Mouse (Mus musculus) frontal cortex, postnatal 25 days (tissue): ENCODE data around the gene Arrdc5.
A peak's percentile ranks its signal among the peaks of the same experiment; 100 is the strongest.

ENCODE experiments used
- DNase-seq, 2 experiments: peaks; one replicate each; pipeline ENCODE4 v3.0.0; 2022; ENCODE audit warnings: low spot score in 2 of 2

Arrdc5 gene

DNA sequence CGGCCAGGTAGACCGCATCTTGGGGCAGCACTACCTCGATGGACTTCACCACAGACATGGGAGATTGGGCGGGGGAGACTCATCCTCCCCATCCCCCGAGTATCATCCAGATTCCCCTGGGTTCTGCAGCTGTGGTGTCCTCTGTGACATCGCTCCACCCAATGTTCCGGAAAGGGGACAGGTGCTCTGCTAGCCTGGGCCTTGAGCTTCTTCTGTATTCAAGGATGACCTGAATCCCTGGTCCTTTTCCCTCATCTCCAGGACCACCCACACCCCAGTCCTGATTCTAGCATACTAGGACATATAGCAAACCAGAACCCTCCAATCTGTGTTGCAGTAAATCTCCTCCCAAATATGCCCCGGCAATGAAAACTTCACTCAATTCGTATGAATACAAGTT, at the start of gene Arrdc5:
Arrdc5 (minus strand) TSS at position 101 of the 400 bp plus-strand sequence.
- no peak for DNase-seq

DNA sequence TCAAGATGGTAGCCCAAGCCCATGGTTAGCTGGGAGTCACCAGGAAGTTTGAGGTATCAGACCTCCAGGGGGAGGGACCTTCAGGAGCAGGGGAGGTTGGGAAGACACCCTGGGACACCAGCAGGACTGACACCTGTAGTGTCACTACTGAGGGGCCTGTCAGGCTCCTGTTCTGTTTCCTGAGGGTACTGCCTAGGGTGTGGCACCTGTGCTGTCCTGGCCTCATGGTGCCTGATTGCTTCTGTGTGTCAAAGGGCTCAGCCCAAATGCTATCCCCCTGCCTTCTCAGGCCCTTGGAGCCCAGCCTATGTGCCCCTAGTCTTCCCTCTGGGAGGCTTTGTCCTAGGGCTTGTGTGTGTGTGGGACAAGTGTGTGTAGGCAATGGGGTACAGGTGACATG, 48.5 kb upstream of the Arrdc5 start:
- DNase-seq = no peak

DNA sequence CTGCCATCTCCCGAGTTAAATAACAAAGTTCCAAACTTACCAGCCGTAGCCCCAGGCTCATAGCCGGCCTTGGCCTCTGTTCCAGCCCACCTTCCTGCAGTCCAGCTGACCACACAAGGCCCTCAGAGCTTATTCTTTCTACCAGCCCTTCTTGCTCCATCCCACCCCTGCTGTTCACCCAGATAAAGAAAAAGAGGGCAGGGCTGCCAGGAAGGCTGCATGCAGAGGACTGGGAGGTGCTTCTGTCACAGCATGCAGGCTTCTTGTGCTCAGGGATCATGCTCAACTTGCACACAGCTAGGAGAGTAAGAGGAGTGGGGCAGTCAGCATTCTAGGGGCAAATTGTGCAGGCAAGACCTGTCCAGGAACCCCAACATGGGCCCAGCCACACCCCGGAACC, 48.0 kb upstream of the Arrdc5 start:
- DNase-seq = no peak

DNA sequence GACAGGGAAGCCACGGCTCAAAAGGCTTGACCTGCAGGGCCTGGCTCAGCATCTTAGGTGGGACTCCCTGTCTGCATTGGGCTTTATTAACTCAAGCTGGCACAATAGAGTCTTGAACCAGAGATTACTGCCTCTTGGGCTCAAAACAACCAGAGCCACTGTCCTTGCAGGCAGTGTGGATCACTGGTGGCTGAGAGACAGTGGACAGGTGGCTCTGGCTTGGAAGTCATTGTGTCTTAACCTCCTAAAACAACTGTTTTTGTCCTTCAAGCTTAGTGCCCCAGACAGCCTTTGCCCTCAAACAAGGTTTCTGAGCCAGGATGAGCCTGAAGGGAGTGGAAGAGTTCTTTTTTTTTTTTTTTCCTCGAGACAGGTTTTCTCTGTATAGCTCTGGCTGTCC, 45.3 kb upstream of the Arrdc5 start:
- no peak for DNase-seq

DNA sequence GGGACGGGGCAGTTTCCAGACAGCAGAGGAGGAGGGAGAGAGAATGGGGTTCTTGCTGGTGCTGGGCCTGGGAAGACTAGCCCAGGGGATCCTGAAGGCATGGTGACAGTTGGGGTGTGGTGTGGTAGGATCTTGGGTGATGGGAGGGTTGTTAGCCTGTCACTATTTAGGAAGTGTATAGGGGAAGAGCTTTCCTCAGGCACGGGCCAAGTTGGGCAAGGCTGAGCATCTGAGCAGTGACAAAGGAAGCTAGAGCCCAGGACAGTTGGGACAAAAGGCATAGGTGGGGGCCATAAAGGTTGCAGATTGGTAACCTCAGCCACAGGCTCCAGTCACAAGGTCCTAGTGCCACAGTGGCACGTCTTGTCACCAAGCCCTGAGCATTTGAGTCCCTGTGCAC, 43.4 kb upstream of the Arrdc5 start:
- DNase-seq = no peak

DNA sequence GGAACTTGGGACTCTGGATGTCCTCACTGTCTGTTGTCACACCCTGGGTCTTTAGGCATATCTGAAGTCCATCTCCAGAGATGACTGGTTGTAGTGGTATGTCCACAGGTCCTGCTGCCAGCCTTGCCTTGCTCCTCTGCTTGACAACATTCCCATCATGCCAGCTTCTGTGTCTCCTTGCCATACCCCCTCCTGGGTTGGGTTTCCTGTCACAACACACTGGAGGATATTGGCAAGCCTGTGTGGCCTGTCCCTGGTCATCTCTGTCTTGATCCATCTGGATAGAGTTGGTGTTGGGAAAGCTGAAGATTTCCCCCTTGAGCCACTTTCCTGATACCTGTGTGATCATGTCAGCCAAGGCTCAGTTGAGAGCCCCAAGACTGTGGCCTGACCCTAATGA, 40.6 kb upstream of the Arrdc5 start:
- DNase-seq = no peak

DNA sequence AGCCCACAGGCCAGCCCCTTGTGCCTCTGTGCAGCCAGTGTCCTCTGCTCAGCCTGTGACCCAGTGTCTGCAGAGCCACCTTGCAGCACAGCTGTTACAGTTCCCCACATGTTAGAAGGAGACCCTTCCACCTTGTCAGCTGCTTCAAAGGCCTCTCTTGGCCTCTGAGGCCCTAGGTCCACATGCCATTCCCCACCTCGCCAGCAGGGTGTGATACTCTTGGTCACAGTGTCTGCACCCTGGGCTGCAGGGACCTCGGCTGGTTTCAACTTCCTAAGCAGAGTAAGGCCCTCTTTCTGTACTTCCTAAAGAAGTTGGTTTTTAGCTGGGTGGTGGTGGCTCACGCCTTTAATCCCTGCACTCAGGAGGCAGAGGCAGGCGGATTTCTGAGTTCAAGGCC, 38.8 kb upstream of the Arrdc5 start:
- no peak for DNase-seq

DNA sequence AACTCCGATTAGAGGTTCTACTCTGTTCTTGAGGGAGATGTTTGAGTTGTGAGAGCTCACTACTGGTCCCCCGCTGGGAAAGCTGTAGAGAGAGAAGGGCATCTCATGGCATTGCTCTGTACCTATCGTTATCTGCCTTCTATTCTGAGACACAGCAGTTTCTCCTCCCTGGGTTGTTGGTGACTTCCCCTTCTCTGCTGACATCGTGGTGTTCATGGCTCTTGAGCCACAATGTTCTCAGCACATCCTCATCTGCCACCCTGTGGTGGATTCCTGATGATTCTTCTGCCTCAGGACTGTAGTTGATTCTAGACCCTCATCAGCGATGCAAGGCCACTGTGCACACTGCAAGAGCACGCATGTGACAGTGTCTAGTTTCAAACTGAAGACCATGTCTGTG, 37.7 kb upstream of the Arrdc5 start:
- DNase-seq = no peak

DNA sequence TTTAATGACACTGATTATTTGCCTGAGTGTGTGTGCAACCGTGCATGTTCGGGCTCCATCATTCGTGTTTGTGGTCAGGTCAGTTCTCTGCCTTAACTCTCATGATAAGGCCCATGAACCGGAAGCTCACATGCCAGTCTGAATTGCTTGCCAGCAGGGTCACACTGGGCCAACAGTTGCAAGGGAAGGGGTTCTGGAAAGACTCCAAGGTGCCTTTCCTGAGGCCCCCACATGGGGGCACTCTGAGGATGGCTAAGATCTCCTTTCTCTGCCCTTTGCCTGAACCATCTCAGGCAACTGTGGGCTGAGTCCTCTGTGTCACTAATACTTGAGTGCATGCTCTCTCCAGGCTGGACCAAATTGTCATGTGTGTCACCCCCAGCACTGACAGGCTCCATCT, 37.1 kb upstream of the Arrdc5 start:
- DNase-seq = no peak

DNA sequence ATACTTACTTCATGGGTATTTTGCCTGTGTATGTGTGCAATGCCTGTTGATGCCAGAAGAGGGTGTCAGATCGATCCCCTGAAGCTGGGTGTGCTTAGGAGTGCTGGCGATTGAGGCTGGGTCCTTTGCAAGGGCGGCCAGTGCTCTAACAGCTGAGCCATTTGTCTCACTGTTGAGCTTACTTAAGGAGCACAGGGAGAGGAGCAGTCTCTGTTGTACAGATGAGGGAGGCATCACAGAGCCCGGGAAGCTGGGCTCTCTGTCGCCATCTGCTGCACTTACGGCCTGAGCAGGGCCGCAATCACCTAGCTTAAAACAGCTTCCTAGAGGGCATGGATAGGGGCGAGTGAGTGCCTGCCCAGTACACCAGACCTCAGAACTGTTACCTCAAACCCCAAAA, 32.9 kb upstream of the Arrdc5 start:
- no peak for DNase-seq

DNA sequence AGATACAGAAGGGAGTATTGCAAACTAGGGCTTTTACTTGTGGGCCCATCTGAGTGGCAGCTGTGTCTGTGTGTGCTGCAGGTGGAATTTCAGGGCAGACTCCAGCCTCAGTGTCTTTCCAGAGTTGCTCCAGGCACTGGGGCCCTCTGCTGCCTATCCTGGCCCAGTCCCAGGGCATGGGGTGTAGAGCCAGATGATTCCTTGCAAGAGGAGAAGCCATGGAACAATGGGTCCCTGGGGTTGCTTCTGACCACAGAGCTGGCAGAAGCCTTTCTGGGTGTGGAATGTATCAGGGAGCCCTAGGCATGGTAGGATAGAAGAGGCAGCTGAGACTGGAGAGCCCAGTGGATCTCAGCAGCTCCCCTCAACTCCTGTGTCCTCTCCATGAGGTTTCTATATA, 31.2 kb upstream of the Arrdc5 start:
- no peak for DNase-seq

DNA sequence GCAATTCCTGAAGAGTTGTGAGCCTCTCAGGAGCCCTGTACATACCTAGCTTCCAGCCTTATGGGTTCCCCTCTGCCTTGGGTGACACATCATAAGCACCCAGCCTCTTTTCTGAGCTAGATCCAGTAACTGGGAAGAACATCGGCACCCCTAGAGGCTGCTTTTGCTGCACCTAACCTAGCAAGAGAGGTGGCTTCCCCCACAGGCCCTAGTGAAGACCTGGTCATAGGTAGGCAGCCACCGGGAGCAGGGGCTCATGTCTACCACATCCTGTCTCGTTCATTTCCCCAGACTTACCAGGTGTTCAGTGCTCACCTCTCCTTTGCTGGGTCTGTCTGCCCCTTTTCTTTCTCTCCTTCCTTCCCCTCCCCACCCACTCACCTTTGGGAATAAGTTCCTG, 30.3 kb upstream of the Arrdc5 start:
- DNase-seq = no peak

DNA sequence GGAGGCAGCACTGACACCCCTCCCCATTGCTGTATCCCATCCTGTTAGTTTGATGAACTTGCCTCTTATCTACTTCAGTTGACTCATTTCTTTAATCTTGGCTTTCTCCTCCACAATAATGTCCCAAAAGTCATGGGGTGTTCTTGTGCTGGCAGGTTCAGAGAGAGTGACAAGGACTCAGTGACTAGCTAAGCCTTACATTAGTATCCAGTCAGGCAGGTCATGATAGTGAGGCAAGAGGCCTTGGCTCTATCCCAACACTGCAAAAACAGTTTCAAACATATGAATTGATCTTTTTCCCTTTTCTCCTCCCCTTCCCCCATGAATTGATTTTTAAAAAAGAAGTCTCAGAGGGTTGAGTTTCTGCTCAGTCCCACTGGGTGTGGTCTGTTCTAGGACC, 29.2 kb upstream of the Arrdc5 start:
- DNase-seq = no peak

DNA sequence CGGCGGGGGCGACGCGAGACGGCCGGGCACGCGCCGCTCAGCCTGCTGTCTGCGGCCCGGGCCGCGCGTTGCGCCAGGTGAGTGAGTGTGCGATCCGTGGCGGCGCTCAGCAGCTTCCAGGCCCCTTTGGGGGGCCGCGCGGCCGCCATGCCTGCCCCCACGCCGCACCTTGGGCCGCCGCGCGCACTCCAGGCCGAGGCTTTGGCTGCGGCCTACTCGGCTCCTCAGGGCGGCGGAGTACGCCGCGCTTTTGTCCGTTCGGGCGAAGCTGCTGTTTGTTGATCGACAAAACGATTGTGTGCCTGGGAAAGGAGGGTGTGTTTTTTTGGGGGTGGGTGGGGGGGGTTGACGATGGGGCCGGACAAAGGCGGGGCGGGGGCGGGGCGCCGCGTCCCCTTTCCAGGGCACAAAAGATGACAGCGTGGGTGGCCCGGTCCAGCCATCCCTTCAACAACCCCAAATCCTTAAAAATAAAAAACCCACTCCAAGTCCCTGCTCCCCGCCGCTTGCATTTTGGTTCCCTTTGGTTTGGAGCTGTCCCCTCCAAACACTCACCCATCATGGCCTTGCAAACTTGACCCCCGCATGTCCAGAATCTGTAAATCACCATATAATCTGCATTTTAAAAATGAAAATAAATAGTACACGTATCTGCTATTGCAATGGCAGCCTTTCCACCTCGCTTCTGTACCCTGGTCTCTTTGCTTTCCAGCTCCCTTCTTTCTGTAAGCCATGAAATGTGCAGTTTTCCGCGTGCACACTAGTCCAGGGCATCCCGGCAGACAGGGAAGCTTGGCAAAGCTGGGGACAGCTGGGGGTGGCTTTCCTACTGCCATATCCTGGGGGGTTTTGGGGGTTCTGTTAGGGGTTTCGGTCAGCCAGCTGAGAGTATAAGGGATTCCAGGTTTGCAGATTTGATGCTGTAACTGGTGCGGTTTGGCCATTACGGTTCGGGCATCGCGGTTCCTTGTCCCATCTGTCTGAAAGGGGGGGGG, 26.4 kb upstream of the Arrdc5 start:
- DNase-seq = no peak

DNA sequence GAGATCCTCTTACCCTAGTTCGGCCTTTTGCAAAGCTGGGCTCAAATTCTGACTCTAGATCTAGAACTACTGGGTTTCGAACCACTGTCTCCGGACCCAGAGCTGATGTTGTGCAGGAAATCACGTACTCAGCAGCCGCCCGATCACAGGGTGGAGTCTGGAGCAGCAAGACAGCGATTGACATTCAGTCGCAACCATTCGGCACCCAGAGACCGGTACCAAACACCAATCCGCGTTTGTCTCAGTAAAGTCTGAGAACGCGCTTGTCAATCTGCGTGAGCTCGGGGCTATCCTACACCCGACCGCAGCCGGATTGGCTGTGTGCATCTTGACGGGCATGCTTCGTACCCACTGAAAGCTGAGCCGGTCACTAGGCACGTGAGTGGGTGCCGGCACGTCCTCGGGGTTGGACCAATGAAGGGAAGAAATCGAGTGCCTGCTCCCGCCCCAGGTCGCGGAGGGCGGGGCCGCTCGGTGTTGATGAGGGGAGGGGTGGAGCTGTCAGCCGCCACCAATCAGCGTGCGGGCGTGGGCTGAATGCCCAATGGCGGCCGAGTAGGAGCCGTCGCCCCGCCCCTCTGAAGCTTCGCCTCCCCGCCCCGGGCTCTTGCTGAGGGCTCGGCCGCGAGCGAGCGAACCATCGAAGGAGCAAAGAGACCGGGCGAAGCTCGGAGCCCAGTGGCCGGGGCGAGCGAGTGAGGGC, 25.5 kb upstream of the Arrdc5 start, which contains the start of gene Kdm4b:
Kdm4b (plus strand) TSS at position 613 of the 703 bp plus-strand sequence.
- DNase-seq = peak; percentile 93 to 96

DNA sequence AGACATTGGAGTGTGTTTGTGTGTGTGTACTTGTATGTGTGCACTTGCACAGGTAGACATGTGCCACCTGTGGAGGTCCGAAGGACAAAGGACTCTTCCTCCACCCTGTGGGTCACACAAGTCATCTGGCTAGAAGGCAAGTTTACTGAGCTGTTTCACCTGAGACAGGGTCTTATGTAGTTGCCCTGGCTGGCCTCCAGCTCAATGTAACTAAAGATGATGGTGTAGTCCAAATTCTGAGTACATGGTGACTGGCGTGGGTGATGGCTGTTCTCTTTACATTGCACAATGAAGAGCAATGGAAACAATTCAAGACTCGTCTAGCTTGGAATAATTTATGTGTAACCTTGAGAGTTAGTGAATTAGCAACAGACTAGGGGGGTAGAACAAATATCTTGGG, 24.3 kb upstream of the Arrdc5 start:
- no peak for DNase-seq

DNA sequence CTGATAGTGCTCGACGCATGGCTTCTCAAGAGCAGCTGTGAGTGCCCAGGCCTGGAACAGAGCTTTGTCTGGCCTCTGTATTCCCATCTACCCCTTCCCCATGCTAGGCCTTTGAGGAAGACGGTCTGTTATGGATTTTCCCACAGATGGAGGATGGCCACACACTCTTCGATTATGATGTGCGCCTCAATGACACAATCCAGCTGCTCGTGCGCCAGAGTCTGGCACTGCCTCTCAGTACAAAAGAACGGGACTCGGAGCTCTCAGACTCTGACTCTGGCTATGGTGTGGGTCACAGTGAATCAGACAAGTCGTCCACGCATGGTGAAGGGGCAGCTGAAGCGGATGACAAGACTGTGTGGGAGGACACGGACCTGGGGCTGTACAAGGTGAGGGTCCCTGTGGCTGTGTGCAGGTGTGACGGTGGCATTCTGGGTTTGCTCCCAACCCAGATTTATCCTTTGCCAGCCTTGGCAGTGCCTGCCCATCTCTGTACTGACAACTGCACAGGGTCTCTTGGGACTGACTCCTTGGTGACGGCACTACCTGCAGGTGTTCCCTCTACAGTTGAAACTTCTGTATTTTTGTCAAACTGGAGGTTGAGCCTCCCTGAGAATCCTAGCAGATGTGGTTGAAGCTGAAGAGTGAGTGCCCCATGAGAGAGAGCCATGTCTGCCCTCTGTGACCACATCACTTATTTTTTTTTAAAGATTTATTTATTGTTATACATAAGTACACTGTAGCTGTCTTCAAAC, 9.3 kb upstream of the Arrdc5 start:
- DNase-seq = no peak

DNA sequence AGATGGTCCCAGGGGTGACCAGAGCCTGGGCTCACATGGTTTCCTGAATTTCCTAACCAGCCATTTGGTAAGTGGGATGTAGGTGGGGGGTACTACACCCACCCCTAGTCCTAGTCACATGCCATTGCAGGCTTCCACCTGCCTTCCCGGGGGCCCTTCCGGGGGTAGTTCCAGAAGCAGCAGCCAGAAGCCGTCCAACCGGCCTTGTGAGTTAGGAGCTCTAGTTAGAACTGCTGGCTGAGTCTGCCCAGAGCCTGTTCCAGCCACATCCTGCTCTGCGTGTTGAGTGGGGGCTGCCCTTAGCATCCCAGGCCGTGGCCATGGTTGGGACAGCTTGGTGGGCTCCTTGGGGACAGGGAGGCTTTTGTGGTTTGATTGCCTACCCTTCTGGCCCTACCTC, 8.0 kb upstream of the Arrdc5 start:
- no peak for DNase-seq

DNA sequence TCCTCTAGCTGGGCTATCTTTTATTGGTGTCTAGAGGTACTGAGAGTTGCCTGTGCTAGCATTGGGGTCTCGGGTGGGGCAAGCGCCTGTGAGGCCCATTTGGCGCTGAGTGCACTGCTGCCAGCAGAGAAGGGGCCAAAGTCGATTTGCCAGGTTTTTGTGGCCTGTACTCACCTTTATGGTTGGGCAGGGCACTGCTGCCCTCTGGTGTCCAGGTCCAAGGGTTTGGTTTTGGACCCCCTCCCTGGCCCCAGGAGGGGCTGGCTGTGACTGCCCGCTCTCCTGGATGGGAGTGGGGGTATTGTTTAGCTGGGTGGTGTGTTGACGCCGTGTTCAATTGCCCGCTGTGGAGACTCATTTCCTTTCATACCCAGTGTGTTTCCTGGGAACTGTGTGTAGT, 5.7 kb upstream of the Arrdc5 start:
- no peak for DNase-seq

DNA sequence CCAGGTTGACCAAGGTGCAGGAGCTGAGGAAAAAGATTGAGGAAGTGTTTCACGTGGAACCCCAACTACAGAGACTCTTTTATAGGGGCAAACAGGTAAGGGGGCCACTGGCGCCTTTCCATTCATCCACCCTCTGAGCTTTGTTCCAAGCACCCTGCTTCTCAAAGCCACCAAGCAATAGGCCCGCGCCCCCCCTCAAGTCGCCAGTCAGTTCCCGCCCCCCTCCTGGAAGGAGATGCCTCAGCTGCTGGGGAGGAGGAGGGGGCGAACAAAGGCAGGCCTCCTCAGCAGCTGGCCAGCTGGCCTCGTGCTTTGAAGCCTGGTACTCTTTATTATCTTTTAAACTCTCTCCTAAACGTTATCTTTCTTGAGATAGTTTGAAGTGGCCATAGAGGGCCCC, 5.1 kb upstream of the Arrdc5 start:
- DNase-seq = no peak

DNA sequence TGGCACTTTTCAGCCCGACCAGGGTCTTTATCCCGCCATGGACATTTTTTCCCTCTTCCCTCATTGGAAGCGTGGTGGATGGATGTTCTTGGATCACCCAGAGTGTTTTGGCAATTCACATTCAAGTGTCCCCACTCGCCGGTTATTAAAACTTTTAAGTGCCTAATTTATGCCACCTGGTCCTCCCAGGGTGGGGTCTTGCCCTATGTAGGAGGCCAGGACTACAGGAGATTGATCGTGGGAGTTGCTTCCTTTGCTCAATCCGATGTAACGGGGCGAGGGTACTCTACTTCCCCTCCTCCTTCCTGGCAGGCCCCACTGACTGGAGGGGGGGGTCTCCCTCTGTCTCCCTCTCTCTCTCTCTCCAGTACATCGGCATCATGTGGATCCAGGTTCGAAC, 4.6 kb upstream of the Arrdc5 start:
- no peak for DNase-seq

DNA sequence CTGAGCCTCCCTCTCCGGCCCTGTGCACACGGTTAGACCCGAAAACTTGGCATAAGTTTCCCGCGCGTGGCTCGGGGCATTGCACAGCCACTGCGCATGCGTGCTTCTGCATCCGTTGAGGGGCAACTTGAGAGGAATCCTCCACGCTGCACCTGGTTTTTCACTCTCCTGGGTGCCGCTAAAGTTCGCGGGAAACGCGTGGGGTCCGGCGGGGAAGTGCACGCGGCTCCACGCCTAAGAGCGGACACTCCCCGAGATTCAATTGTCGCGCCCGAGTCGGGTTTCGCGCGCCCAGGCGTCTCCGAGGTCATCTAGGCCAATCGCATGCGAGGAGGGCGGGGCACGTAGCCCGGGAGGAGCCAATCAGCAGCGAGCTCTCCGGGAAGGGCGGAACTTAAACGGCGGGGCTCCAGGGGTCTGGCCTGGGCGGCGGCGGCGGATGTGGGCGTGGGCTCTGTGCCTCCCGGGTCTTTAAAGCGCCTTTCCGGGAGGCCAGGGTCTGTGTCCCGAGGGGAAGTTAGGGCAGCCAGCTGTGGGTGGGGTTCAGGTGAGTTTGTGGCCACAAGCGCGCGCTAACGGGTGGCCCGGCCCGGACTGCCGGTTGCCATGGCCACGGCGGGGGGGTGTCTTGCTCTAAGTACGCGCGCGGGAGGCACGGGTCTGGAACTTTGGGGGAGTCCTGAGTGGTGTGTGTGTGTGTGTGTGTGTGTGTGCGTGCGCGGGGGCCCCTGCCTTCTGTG, 3.9 kb upstream of the Arrdc5 start:
- DNase-seq = peak; percentile 82 to 86
